Mouse (Mus musculus) myocyte (in vitro differentiated cells): Measurements from ENCODE around the gene Pigu.

Experiments
- CEBPB ChIP-seq: IDR thresholded peaks from 2 replicates; pipeline ENCODE4 v1.6.1; 2011; ENCODE audit warnings: mild to moderate bottlenecking, moderate library complexity; ENCODE audit not compliant: poor library complexity, insufficient read depth, severe bottlenecking
- MAX ChIP-seq: IDR thresholded peaks from one replicate; pipeline ENCODE4 v1.6.1; 2011; ENCODE audit warnings: low read depth, mild to moderate bottlenecking, control low read depth
- MYOG ChIP-seq, 3 experiments: IDR thresholded peaks; one replicate each; pipeline ENCODE4 v1.6.1; 2011; ENCODE audit warnings: control low read depth in 2 of 3, low read depth in 2 of 3, mild to moderate bottlenecking in 2 of 3; ENCODE audit not compliant: insufficient read length in 2 of 3, control insufficient read depth in 1 of 3, insufficient read depth in 1 of 3
- POLR2A ChIP-seq: IDR thresholded peaks from one replicate; pipeline ENCODE4 v1.6.1; 2011; ENCODE audit warnings: low read depth, mild to moderate bottlenecking, control low read depth, moderate library complexity; ENCODE audit not compliant: insufficient read length
- POLR2AphosphoS2 ChIP-seq: IDR thresholded peaks from one replicate; pipeline ENCODE4 v1.6.1; 2011; ENCODE audit warnings: low read depth, control low read depth; ENCODE audit not compliant: insufficient read length
- SRF ChIP-seq: IDR thresholded peaks from one replicate; pipeline ENCODE4 v1.6.1; 2011; ENCODE audit warnings: low read depth; ENCODE audit not compliant: control insufficient read depth, insufficient read length
- TCF12 ChIP-seq: IDR thresholded peaks from one replicate; pipeline ENCODE4 v1.6.1; 2011; ENCODE audit warnings: mild to moderate bottlenecking, control low read depth; ENCODE audit not compliant: poor library complexity, insufficient read depth, severe bottlenecking
- TCF3 ChIP-seq: IDR thresholded peaks from one replicate; pipeline ENCODE4 v1.6.1; 2011; ENCODE audit warnings: low read depth, control low read depth; ENCODE audit not compliant: insufficient read length
- USF1 ChIP-seq: IDR thresholded peaks from one replicate; pipeline ENCODE4 v1.6.1; 2011; ENCODE audit warnings: low read depth, mild to moderate bottlenecking, control low read depth, moderate library complexity

DNA sequence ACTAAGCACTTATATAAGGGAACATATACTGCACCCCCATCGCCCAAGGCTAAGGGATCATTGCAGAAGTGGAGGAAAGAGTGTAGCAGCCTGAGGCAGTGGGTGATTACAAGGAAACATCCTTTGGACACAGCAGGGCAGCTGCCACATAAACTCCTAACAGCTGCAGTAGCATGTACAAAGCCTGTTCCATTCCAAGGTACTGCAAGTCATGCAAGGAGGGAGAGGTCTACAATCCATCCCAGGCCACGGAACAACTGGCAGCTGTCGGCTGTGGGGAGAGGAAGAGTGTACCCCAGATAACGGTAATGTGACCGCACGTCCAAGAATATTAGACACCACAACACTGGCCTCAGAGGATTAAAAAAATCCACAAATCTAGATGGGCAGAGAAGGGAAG, 91.7 kb downstream of the Pigu start:
- TF ChIP-seq SRF: no peak
- TF ChIP-seq CEBPB: no peak
- TF ChIP-seq POLR2A: no peak
- TF ChIP-seq MAX: no peak
- TF ChIP-seq TCF3: peak; percentile 95
- TF ChIP-seq TCF12: peak; percentile 92
- peak; percentile 84 to 98 (median 98) for TF ChIP-seq MYOG (IDR thresholded peaks at IDR 0.05; ENCODE audit: control insufficient read depth in 1 of 3, insufficient read depth in 1 of 3, insufficient read length in 2 of 3, low read depth in 2 of 3)
- no peak for TF ChIP-seq POLR2AphosphoS2
- no peak for TF ChIP-seq USF1
